Mouse (Mus musculus): ENCODE results near the gene Cox15.

Cox15 gene

DNA sequence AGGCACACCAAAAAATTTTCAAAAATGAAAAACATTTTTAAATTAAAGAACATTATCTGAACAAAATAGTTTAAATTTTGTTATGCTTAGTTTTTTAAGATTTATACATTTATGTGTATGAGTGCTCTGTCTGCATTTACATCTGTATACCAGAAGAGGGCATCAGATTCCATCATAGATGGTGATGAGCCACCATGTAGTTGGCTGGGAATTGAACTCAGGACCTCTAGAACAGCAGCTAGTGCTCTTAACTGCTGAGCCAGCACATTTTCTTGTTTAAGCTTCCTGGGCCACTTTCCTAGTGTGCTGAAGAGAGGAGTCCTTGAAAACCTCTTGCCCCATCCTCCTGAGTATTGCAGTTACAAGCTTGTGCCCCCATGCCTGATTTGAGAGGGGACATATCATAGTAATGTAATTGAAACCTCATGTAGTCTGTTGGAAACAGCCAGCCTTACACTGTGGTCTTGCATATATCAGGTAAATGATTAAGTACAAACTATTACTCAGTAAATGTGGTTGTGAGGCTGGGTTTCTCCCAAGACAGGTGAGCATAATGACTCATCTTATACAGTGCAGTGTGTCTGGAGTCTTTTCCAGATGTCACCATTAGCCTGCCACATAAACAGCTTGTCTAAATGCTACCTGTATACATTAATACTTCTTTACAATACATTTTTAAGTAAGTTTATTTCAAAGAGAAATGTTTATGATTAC lies 8.9 kb upstream of the Cox15 start:
- DNase-seq (ENCODE audit: low spot score) = no peak

DNA sequence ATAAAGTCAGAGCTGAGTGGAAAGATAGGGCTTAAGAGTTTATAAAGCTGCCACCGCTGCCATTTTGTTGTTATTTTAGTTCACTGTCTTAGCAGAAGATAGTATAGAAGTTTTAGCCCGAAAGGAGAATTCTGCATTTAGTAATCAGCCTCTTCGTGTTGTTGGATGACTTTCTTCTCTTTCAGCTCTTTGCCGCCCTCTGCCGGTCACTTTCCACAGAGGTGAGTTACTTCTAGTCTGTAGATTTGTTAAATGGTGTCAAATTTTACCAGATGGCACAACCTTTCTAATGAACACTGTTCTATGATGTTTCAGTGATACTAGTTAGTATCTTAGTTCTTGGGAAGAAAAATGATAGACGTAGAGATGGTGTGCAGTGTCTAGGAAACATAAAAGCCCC lies 7.7 kb upstream of the Cox15 start:
- peak; percentile 69 for DNase-seq (ENCODE audit: low spot score)

DNA sequence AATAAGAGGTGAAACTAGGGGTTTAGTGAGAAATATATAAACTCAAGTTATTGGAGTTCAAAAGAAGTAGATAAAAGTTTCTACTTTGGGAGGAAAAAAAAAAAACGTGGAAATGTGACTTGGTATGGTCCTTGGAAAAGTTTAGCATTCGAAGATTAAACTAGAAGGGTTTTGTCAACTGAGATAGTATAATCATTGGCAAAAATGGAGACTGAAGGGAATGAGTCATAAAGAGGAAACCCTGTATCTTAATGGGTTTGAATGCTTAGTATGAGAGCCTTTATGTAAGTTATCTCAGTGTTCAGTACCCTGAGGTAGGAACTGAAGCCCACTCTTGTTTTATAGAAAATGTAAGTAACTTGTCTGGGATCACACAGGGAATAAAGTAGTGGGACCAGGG lies 2.1 kb upstream of the Cox15 start:
- no peak for DNase-seq (ENCODE audit: low spot score)

DNA sequence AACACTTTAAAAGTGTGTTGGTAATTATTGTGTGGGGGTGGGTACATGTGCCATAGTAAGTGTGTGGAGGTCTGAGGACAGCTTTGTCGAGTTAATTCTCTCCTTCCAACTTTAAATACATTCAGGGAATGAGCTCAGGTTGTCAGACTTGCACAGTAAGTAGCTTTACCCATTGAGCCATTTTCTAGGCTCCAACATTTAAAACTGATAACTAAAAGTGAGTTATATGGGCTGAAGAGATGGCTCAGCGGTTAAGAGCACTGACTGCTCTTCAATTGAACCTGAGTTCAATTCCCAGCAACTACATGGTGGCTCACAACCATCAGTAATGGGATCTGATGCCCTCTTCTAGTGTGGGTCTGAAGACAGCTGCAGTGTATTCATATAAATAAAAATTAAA lies 1.4 kb upstream of the Cox15 start:
- DNase-seq (ENCODE audit: low spot score) = no peak

DNA sequence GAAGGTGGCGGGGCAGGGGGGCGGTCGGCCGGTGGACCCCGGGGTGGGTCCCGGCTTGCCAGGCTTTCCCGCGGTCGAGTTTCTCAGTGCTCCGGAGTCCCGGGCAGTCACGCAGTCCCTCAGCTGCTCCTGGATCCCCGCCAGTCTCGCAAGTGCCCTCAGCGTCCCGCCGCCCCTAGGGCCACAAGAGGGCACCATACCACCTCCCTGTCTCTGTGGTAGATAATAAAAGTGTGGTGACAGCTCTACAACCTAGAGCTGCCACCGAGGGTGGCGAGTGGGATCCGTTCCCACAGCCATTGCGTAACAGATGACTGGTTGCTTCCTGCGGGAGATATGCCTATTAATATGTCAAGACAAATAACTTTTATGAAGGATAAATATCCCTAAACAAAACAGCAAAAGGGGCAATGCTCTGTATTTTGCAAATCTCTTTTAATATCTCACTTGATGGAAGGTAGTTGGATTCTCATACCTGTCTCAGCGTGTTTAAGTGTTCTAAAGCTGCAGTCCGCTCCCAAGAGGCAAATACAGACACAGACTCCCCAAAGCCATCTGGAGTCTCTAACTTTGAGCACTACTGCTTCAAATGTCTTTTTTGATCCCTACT lies 531 bp upstream of the Cox15 start:
- peak; percentile 89 for DNase-seq (ENCODE audit: low spot score)

DNA sequence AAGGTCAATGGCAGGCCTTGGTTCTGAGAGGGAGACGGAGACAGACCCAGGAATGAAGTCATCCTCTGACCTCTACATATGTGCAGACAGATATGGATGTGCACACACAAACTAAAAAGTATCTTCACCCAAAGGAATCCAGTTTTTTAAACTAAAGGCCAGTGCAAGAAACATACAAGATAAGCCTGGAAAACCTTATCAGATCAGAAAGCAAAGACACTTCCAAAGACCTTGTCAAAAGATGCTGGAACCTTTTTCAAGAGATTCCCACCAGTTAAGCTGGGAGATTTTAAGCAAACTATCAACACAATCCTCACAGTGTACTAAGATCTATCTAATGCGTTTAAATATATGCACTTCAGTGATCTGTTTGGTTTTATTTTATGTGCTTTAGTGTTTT lies 2.8 kb downstream of the Cox15 start:
- no peak for DNase-seq (ENCODE audit: low spot score)

DNA sequence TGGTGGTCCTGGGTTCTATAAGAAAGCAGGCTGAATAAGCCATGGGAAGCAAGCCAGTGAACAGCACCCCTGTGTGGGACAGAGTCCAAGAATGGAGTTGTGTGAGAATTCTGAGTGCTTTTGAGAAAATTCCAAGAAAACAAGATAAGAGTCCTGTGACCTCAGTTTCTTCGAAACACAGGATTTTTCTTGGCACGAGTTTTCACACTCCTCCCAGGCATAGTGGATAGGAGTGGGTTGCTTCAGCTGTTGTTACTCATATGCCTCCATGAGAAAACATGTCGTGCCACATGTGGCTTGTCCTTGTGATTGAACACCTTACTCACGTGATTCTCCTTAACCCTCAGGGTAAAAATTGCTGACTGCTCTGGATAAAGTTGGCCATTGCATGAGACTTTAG lies 4.9 kb downstream of the Cox15 start:
- no peak for DNase-seq (ENCODE audit: low spot score)

DNA sequence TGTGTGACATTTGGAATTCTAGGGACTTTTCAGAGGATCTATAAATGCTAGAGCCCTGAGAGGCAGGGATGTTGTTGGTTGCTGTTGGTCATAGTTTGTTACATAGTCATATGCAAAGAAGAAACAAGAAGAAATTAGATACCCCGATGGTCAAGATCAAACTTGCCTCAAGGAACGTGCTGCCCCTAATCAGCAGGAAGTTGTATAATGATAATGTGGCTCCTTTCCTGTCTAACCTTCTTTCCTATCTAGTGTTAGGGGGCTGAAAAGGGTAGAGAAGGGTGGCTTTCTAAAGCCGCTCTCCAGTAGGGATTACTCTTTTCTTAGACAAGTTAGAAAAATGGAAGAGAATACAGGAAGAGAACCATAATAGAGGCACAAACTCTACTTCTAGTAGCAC lies 7.1 kb downstream of the Cox15 start:
- DNase-seq (ENCODE audit: low spot score) = no peak

DNA sequence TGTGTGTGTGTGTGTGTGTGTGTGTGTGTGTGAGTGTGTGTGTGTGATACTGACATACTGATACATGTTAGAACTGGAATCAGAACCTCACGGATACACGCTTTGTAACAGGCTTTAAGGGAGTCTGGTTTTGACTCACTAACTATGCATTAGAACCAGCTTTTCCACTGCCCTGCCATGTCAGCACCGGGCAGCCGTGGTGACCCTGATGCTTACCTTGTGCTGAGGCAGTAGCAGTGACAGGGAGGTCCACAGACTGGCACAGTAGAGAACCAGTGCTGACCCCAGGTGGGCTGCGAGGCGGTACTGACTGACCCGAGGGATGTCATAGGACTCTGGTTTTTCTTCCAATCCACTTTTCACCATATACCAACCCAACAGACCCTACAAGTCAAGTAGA lies 9.4 kb downstream of the Cox15 start:
- DNase-seq (ENCODE audit: low spot score) = no peak

DNA sequence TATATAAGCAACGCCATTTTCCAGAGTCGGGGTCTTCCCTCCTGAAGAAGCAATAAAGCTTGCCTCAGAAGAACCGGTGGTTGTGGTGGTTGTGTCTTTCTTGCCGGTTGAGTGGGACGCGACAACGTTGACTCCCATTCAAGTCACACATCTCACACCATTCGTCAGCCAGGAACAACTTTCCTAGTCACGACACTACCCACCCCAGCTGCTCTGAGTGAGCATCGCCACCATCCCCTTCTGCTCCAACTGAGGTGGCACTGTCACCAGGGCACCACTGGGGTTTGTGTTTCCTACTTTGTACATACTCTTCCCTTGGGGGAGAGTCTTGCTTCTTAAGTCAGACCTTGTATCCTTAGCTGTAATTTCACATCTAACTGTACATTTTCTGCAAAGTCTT lies 14.4 kb downstream of the Cox15 start:
- no peak for DNase-seq (ENCODE audit: low spot score)

DNA sequence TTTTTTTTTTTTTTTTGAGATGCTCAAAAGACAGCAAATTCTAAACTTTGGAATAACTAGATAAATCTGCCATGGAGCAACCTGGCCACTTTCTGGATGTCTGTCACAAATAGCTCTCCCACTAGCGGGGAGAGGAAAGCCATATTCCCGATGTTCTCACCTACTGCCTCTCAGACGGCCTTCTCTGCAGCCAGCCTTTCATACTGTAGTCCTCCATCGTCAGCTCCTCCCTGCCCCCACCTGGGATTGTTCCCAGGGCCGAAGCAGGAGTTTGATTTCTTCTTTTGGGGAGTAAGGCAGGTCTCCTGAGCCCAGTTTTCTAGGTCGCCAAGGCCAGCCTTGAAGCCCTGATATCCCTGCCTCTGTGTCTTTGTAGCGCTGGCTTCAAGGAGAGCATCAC lies 21.6 kb downstream of the Cox15 start:
- no peak for DNase-seq (ENCODE audit: low spot score)

DNA sequence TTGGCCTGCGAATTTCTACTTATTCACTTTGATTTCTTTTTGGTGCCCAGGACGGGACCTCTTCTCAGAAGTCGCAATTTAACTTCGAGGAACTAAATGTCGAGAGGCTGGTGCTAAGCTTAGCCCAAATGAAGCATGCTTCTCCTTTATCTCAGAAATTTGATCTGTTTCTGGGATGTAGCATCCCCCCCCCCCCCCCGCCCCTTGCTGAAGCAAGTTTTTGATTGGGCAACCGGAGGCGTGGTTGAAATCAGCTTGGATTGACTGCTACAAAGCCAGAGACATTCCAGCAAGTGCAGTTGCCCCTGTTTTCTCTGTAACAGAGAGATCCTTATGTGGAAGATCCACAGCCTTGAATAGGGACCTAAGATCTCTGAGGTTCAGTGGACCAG lies 22.8 kb downstream of the Cox15 start:
- DNase-seq (ENCODE audit: low spot score) = no peak

DNA sequence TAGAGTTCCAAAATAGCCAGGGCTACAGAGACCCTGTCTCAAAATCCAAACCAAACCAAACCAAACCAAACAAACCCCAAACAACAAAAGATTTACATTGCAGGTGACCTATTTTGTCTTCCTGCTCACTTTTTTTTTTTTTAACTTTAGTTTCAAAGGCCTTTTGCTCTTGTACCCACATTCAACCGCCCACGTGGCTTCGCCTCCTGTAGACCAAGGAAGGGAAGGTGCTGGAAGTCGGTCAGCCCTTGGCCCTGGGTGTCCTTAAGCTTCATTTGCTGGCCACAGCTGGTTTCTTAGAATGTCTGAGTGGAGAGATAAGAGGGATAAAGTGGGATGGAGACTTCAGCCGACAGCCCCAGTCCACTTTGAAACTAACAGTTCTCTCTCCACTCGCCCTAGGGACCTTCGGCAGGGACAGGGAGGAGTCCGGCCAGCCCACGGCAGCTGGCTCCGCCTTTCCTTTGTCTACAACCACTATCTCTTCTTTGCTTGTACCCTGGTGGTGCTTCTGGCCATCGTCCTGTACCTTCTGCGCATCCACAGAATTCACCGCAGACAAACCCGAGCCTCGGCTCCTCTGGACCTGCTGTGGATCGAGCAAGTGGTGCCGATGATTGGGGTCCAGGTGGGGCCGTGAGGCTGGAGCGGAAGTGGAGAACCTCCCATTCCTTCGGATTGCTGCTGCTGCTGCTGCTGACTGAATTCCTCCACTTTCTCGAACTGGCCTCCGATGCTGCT lies 23.3 kb downstream of the Cox15 start:
- no peak for DNase-seq (ENCODE audit: low spot score)

DNA sequence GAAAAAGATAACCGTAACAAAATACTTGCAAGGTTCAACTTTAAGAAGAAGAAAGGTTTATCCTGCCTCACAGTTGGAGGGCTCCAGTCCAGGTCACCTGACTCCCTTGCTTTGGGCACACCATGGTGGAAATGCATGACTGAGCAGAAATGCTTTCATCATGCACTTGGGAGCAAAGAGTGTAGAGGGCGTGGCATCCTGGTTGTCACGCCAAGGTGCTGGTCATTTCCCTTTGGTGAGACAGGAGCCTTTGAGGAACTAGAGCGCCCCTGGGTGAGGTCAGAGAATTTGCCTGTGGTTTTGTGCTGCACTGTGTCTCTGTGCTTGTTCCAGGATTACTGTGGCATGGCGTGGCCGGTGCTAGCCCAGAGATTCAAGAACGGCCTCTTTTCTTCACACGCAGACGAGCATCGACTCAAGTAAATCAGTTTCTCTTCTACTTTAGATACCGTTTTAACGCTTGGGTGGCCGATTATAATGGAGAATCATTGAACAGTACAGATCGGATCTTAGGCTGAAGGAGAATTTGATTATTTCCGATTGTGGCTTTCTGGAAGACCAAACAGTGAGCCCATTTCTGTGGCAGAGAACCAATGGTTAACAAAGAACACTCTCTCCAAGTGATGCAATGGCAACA lies 26.2 kb downstream of the Cox15 start:
- no peak for DNase-seq (ENCODE audit: low spot score)

DNA sequence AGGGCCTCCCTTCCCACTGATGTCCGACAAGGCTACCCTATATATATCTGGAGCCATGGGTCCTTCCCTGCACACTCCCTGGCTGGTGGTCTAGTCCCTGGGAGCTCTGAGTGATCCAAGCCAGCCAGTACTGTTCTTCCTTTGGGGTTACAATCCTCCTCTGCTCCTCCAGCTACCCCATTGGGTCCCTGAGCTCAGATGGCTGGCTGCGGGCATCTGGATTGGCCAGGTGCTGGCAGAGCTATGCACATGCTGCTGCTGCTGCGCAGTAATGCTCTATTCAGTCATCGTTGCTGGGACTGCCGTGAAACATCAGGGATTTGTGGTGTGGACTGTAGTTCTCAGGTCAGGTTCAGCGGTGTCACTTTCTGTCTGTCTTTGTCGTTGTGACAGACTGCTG lies 28.0 kb downstream of the Cox15 start:
- DNase-seq (ENCODE audit: low spot score) = no peak

DNA sequence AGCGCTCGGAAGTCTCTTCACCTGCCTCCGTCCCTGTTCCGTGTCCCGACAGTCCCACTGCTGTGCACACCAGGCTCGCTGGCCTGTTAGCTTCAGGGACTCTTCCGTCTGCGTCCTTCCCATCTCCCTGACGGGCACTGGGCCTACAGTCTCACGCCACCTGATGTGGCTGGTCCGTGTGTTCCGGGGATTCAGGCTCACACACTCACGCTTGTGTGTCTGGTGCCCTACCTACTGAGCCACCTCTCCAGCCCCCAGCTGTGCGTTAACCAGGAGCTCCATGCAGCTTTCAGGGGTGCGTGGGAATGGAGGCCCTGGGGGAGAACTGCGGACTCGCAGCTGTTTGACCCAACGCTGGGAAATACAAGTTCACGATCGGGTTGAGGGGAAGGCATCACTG lies 28.6 kb downstream of the Cox15 start:
- no peak for DNase-seq (ENCODE audit: low spot score)

DNA sequence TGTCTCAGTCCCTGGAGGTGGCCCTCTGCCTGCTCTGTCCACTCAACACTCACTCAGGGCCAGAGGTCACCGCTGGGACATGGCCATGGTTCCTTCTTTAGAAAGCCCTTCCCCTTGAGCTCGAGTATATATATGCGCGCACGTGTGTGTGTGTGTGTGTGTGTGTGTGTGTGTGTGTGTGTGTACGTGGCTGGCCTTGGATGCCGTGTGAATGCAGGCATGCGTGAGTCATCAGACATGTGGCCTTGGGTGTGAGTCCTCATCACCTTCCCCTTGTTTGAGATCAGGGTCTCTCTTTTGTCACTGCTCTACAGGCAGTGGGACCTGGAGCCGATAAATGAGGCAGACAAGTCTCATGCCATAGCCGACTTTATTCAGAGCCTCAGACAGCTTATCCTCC lies 29.3 kb downstream of the Cox15 start:
- no peak for DNase-seq (ENCODE audit: low spot score)

DNA sequence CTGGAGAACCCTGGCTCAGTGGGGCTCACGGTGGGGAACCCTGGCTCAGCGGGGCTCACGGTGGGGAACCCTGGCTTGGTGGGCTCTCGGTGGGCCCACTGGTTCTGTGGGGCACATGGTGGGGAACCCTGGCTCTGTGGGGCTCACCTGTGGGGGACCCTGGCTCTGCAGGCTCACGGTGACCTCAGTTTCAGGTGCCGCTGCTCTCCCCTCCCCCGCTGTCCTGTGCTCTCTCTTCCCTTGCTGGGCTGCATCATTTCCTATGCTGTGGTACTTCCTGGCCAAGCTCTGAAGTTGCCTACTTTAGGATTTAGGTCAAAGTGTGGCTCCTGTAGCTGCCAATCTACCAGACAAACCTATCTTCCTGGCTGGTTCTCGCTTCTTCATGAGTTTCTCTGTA lies 29.9 kb downstream of the Cox15 start:
- DNase-seq (ENCODE audit: low spot score) = no peak

DNA sequence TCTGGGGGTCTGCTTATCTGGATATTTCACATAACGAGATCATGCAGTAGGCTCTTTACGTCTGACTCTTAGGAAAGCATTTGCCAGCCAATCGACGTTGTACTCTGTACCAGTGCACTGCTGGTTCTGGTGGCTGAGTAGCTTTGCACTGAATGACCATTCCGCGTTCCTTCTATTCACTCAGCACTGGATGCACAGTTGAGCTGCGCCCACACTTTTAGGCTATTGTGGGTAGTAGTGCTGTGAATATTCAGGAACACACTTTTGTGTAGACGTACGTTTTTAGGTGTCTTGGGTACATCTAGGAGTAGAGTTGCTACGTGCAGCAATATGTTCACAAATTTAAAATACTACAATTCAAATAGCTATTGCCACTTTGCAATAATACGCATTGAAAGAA lies 32.7 kb downstream of the Cox15 start:
- no peak for DNase-seq (ENCODE audit: low spot score)

DNA sequence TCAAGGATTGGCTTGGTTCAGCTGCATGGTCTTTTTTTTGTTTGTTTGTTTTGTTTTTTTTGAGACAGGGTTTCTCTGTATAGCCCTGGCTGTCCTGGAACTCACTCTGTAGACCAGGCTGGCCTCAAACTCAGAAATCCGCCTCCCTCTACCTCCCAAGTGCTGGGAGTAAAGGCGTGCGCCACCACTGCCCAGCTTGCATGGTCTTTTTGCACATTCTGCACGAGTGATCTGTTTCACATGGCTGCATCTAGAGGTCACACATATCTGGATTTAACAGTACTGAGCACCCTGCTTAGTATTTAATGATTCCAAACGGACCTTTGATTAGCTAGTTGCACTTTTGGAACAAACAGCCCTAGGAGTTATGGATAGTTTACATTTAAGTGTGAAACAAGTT lies 40.8 kb downstream of the Cox15 start:
- DNase-seq (ENCODE audit: low spot score) = no peak

DNA sequence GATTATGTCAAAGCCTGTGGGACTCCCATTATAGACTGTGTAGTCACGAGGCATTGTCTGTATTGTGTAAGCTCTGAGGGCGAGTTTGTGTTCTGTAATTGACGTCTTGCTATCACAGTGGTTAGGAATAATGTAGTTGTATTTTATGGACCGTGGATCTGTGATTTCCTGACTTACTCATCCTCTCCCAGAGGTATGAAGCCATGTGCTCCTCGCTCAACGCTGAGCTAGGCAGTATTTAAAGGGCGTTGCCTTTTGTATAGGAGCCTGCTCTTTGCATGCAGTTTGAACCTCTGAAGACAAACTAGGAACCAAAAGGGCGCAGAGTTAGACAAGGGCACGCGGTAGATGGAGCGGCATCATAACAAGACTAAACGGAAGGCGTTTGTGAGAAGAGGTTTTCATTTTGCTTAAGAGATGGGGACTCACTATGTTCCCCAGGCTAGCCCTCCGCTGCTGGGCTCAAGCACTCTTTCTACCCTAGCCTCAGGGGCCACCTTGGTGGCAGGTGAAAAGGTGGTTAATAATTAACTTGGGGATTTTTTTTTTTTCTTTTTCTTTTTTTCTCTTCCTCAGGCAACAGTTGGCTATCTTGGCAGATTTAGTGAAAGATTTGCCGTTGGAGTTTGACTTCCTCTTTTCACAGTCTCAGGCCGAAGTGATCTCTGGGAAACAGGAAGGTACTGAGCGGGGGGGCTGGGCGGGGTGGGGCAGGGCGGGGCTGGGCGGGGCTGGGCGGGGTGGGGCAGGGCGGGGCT lies 41.5 kb downstream of the Cox15 start:
- DNase-seq (ENCODE audit: low spot score) = no peak

DNA sequence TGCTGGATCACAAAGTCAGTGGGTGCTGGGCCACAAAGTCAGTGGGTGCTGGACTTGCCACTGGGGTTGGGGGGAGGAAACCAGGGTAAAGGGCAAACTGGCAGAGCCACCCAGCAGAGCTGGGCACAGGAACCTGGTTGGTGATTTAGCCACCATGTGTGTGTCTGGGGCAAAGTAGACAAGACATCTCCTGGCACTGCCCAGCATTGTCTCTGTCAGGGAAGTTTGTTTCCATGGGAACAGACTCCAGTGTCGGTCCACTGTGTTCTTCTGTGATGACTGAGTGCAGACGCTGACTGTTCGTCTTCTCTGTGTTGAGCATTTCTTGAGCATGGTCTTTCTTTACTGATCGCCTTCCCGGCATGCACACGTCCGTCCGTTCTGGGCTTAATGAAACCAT lies 43.5 kb downstream of the Cox15 start:
- DNase-seq (ENCODE audit: low spot score) = no peak
